Mouse (Mus musculus): ENCODE measurements around the gene Knstrn.

The Knstrn gene

DNA sequence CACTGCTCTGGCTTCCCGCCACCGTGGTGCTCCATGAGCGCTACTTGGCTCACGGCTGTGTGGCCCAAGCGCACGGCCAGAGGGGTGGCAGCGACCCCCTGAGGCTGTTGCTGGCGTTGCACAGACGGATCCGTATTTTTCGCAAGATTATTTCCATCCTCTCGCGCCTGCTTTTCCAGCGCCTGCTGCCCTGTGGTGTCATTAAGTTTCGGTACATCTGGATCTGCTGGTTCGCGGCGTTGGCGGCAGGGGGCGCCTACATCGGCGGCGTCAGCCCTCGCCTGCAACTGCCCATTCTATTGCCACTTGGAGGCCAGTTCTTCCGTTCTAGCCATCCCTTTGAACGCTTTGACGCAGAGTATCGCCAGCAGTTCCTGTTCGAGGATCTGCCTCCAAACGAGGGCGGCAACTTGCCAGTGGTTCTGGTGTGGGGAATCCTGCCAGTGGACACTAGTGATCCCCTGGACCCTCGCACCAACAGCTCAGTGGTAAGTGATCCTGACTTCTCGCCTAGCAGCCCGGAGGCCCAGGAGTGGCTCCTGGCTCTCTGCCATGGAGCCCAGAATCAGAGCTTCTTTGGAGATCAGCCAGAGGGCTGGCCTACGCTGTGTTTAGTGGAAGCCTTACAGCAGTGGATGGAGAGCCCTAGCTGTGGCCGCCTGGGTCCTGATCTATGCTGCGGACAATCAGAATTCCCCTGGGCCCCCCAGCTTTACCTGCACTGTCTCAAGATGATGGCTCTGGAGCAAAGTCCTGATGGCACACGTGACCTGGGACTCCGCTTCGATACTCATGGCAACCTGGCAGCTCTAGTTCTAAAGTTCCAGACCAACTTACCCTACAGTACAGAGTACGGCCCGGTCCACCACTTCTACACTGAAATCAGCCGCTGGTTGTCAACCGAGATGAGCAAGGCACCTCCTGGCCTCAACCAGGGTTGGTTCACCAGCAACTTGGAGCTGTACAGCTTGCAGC lies 23.0 kb upstream of the Knstrn start:
- DNase-seq (ENCODE audit: low spot score in 2 of 2) = peak; percentile 57 to 61

DNA sequence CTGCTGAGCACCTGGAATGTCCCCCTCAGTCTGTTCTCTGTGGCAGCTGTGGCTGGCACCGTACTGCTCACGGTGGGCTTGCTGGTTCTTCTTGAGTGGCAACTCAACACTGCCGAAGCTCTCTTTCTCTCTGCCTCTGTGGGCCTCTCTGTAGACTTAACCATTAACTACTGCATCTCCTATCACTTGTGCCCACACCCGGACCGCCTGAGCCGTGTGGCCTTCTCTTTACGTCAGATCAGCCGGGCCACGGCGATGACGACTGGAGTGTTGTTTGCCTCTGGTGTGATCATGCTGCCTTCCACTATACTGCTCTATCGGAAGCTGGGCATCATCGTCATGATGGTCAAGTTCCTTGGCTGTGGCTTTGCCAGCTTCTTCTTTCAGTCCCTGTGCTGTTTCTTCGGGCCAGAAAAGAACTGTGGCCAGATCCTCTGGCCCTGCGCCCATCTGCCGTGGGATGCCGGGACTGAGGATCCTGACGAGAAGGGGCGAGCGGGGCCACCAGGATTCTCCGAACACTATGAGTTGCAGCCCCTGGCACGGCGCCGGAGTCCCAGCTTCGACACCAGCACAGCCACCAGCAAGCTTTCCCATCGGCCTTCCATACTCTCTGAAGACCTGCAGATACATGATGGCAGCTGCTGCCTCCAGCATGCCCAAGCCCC lies 22.1 kb upstream of the Knstrn start:
- DNase-seq (ENCODE audit: low spot score in 2 of 2) = no peak

DNA sequence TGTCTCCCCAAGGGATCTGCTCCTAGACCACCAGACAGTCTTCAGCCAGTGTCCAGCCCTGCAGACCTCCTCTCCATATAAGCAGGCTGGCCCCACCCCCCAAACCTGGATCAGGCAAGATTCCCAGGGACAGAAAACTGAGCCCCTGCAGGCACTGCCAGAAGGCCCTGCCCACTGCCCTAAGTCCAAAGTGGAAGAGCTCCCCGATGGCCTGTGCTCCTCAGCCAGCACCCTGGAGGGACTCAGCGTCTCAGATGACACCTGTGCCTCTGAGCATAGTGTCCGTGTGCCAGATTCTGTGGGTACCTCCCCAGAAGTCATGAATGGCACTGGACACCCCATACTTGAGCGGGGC lies 21.6 kb upstream of the Knstrn start:
- no peak for DNase-seq (ENCODE audit: low spot score in 2 of 2)

DNA sequence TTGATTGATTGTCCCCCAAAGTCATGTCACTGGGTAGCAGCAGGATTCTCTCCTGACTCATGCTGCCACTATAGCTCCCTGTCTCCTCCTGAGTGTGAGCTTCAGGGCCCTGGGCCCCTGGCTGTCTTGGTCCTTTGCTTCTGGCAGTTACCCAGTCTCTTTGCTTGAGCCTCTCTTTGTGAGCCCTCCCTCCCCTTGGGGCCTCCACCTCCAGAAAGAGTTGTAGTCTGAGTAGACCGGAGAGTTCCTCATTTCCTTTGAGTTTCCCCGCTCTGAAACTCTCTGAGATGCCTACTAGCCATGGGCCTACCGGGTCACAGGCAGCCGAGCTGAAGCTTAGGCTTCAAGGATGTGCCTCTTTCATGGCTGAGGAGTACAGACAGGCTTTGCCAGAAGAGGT lies 20.2 kb upstream of the Knstrn start:
- no peak for DNase-seq (ENCODE audit: low spot score in 2 of 2)

DNA sequence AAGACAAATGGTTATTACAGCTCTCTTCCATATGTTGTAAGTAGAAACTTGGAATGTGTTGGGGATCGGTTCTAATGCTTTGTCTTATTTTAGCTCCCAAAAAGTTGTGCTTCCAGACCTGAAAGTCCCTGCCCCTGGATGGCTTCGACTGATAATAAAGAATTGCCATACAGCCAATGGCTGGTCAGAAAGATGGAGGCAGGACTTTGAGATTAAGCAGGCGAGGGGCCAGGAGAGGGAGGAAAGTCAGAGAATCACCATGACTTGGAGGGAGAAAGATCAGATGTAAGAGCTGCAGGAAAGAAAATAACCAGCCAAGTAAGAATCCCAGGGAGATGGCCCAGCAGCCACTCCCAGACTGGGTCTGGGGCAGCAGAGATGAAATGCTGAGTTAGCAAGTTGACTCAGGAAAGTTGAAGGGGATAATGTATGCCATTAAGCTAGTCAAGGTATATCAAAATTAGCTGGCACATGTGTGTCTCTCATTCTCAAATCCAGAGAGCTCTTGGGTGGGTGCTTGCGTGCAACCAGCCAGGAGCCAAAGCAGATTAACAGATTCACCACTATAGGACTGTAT lies 11.2 kb upstream of the Knstrn start:
- DNase-seq (ENCODE audit: low spot score in 2 of 2) = no peak

DNA sequence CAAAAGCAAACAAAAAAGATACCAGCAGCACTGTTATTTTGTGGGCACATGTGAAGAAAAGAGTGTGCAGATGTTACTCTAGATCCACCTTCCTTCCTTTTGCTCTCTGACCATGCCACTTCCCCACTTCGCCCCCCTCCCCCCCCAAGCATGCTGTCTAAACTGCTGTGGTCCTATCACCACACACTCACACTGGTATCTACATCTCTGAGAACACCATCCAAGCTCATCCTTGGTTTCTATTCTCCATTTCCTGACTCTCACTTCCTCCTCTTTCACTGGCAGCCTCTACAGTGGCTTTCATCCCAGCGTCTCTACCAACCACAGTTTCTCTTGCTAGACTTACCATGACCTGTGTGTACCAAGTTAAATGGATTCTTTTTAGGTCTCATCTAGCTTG lies 9.3 kb upstream of the Knstrn start:
- DNase-seq (ENCODE audit: low spot score in 2 of 2) = no peak

DNA sequence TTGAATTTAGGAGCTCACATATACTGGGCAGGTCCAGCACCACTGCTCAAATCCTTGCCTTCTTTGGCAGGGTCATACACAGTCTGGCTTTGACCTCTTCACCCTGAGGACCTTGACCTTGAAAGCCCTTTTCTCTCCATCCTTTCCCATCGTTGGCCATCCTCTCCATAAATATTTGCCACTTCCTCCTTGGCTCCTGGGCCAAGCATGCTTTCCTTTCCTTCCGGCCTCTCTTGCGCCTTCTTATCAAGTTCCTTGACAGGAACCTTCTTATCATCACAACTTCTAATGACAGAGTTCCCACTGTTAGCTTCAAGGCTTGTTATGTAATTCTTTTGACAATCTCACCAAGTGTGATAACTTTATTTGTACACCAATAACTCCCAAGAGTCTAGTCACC lies 8.7 kb upstream of the Knstrn start:
- DNase-seq (ENCODE audit: low spot score in 2 of 2) = no peak

DNA sequence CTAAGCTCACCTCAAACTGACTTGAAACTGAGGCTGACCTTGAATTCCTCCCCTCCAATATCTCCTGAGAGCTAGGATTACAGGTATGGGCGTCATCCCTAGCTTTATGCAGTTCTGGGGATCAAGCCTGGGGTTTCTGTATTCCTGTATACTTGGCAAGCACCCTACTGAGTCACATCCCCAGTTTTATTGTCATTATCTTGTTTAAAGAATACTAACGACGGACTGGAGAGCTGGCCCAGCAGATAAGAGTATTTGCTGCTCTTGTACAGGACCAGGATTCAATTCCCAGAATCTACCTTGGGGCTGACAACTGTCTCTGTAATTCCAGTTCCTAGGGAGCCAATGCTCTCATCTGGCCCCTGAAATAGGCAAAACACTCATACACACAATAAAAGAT lies 8.0 kb upstream of the Knstrn start:
- no peak for DNase-seq (ENCODE audit: low spot score in 2 of 2)

DNA sequence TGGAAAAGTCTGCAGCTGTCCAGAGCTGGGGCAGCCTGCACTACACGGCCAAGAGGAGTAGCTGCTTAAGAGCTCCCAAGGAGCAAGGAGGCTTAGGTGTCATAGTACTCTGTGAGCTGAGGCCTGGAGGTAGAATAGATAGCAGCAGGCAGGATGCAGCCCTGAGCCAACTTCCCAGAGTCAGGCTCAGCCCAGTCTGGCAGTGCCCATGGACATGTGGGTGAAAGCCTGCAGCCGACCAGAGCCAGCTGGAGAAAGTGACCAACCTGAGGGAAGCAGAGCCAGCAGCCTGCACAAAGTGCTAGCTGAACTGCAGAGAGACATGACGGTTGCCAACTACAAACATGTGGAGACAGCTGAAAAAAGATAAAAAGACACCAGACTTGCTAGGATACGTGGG lies 6.9 kb upstream of the Knstrn start:
- DNase-seq (ENCODE audit: low spot score in 2 of 2) = no peak

DNA sequence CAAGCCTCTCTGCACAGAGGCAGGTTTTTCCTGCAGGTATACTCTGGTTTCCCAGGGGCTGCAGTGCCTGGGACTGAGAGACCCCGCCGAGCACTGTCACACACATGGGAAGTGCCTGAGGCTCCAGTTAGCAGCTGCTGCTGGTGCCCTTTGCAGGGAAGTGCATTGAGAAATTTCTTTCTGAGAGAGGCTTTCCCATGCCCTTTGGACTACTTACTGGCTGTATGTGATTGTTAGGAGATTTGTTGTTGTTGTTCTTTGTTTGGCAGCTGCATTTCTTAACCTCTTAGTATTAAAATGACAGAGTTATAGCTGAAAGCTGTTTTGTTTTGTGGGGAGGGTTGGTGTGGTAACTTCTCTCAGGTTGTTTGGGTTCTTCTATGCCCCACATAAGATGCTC lies 2.9 kb upstream of the Knstrn start:
- DNase-seq (ENCODE audit: low spot score in 2 of 2) = no peak

DNA sequence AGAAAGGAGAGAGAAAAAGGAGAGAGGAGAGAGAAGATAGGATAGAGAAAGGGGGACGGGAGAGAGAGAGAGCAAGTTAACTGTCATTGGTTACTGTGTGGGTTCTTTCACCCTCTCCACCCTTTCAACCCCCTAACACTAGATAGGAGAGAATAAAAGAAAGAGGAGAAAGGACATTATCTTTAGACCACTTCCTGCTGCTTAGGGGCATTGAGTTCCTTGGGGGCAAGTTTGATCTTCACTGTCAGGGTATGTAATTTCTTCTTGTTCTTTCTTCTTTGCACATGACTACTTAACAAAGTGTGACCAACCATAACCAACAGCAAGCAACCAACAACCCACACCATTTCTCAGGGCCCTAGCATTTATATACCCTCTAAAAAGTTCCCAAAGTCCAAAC lies 1.1 kb upstream of the Knstrn start:
- no peak for DNase-seq (ENCODE audit: low spot score in 2 of 2)

DNA sequence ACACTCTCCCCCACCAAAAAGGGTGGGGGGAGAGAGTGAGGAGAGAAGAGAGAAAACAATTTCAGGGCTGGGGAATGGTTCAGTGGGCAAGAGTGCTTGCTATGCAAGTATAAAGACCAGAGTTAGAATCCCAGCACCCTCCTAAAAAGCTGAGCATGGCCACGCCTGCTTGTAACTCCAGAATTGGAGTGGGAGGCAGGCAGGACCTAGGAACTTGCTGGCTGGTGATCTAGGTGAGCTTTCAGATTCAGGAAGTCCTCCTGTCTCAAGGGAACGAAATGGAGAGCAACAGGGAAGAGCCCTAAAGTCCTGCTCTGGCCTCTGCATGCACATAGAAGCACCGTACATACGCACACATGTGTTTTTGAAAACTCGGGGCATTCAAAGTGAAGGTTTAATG lies 9.0 kb downstream of the Knstrn start:
- DNase-seq (ENCODE audit: low spot score in 2 of 2) = no peak

DNA sequence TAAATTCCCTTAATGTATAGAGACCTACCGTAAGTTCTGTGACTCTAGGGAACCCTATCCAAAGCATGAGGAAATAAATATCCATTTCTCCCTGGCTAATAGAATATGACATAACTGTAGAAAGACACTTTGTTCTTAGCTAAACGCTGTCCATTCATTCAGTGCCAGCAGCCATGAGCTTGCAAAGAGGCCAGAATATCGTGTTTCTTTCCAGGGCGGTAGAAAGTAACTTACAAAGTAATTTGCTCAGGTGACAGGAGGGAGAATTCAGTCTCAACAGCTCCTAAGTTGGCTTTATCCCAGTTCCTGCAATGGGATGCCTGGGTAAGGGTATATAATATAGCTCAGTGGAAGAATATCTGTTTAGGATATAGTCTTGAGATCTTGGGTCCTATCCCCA lies 10.6 kb downstream of the Knstrn start:
- DNase-seq (ENCODE audit: low spot score in 2 of 2) = no peak

DNA sequence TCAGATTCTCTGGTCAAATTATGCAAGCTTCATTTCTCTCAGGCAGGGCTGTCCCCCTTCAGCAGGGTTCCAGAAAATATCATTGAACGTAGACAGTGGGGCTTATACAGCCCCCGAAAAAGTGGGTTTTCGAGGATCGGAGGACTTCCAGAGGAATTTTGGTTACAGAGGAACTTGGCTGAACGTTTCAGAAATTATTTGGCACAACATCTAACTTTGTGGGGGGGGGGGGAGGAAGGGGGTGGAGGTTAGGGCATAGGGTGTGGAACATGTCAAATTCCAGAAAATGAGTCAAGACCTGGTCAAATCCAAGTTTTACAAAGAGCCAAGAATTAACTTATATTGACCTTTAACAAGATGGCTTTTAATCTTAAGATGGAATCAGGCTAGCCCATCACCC lies 15.3 kb downstream of the Knstrn start:
- no peak for DNase-seq (ENCODE audit: low spot score in 2 of 2)

DNA sequence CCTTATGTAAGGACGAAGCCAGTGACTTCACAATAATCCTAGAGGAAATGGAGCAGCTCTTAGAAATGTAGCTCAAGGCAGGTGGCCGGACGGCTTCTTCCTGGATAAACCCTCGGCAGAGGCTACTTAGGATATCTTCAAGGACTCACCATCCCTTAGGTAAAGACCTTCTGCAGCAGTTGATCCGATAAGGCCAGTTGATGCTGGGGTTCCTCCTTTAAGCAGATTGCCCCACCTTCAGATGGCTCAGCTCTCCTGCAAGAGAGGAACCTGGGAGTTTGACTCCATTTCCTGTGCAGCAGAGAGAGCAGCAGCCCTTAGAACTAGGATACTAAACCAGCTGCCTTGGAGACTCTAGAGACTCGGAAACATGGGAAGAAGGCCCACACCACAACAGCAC lies 20.3 kb downstream of the Knstrn start:
- DNase-seq (ENCODE audit: low spot score in 2 of 2) = no peak

DNA sequence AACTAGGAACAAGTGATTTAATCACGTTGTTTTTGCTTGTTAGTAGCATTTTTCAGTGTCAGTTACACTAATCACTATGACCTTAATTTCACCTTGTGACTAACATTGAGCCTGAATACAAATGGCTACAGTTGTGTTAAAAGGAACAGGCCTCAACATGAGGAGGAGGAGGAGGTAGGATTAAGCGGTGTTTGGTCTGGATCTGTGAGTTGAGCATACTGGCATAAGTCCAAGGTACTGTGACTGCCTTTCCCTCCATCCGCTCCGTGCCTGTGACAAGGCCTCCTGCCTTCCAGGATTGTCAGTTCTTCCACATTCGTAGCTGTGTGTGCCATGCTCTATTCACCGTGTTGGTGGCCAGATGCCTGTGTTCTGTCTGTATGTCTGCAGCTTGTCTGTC lies 21.3 kb downstream of the Knstrn start:
- no peak for DNase-seq (ENCODE audit: low spot score in 2 of 2)

DNA sequence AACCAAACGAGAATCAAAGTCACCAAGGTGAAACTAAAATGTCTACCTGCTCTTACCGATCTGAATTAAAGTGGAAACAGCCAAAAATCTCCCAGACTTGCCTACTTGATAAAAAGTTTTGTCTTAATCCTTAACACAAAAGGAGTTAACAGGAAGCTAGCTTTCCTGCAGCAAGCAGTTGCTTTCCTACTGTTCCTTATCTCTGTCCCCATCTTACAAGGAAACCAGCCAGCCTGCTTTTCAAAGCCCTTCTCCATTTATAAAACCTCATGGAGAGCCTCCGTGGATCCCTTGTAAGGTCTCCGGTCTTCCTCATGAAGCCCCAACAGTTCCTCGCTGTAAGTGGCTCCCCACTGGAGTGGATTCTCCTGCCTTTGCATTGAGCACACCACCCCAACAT lies 24.5 kb downstream of the Knstrn start:
- no peak for DNase-seq (ENCODE audit: low spot score in 2 of 2)

DNA sequence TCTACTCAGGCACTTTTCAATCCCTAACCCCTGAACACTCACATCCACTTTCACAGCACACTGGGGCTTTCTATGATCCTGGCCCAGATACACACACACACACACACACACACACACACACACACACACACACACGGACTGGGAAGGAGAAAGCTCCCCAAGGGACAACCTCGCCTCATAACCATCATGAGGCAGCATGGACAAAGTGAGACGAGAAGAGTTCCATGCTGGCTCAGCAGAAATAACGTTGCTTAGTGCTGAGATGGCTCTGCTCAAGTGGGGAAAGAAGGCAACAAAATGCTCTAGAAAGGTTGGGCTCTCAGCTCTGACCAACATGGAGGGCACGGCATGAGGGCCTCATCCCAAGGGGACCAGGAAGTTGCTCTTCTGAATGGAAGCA lies 27.4 kb downstream of the Knstrn start:
- DNase-seq (ENCODE audit: low spot score in 2 of 2) = no peak

DNA sequence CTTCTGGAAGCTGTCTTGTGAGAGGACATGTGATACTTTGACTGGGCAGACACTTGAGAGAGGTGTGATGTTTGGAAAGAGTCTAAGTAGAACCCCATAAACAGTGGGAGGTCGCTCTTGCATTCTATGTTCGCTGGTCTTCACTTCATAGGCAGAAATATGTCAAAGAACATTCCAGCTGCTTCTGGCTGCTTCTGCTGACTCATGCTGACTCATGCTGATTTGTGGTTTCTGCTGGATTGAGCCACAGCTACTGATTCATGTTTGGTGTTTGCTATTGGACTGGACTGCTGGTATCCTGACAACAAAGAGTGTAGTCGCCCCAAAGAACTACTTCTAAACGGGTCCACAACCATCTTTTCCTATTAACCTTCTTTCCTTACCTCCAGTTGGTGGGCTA lies 28.0 kb downstream of the Knstrn start:
- DNase-seq (ENCODE audit: low spot score in 2 of 2) = no peak

DNA sequence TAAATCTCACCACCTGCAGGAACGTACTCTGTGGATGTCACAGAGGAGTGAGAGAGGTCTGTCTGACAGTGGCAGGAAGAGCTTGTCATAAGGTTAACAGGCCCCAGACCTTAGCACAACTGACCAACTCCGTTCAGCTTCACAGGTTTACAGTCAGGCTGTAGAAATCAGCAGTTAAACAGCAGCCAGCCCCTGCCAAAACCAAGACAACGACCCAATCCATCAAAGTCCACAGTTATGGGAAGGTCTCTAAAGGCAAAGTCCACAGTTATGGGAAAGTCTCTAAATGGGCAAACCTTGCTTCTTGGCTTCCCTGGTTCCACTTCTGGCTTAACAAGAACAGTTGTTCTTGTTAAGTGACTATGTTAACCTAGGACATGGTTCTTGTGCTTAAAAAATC lies 30.6 kb downstream of the Knstrn start:
- no peak for DNase-seq (ENCODE audit: low spot score in 2 of 2)

DNA sequence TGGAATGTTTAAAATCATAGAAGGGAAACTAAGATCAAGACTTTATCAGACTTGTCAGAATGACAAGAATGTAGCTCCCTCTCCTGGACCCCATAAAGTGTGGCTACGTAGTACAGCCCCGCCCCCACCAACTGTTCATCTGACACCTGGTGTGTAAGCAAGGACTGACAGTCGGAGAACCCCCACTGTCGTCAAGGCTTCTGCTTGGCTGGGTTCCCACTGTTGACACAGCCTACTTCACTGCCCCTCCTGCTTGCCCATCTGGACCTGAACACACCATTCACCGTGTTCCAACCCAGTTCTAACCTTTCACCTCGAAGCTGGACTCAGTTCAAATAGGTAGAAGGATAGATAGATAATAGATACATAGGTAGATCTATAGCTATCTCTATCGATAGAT lies 32.4 kb downstream of the Knstrn start:
- no peak for DNase-seq (ENCODE audit: low spot score in 2 of 2)

DNA sequence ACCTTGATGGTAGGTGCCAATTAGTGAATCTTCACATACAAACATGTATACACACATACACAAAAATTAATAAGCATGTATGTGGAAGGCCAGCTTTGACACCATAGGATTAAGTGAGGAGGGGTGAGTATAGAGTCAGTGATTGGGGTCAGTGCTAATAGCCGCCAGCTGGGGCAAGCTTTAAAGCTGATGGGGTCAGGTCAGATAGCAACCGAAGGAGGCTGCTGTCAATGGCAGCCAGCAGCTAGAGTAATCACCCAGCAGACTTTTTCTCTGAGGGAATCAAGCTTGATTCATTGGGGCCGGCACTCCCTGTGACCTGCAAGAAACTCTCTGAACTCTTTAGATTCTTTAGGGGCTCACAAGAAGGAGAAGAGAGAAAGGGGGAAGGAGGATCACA lies 38.0 kb downstream of the Knstrn start:
- no peak for DNase-seq (ENCODE audit: low spot score in 2 of 2)
